Mouse (Mus musculus) stomach, embryonic 16.5 days (tissue): ENCODE results near the gene Enox1. TPM values are rescaled to one million over a fixed set of nuclear protein-coding genes. Genes with fewer than 3 reads are reported as not detected.

Source experiments
- ATAC-seq: fragments of 200-750 bp; cut with Nextera tagmentation; 2 replicates; pipeline ENCODE4 v1.8.0; 2017; ENCODE audit warnings: moderate number of reproducible peaks, moderate TSS enrichment; ENCODE audit not compliant: insufficient read depth, low FRiP score
- H3K27ac ChIP-seq: fragments of 300-500 bp; sonication (generic); 2 replicates; pipeline ENCODE4 v1.5.1; 2014; ENCODE audit warnings: low read length
- H3K27me3 ChIP-seq: fragments of 300-500 bp; sonication (generic); 2 replicates; pipeline ENCODE4 v1.6.1; 2014; ENCODE audit warnings: low read length, control low read depth, mixed read lengths; ENCODE audit not compliant: control insufficient read depth, insufficient read depth
- H3K36me3 ChIP-seq: fragments of 300-500 bp; sonication (generic); 2 replicates; pipeline ENCODE4 v1.6.1; 2014; ENCODE audit warnings: low read length; ENCODE audit not compliant: control insufficient read depth, insufficient read depth
- H3K4me1 ChIP-seq: fragments of 300-500 bp; sonication (generic); 2 replicates; pipeline ENCODE4 v1.6.1; 2014; ENCODE audit warnings: low read length, control low read depth, mixed read lengths; ENCODE audit not compliant: control insufficient read depth, insufficient read depth
- H3K4me2 ChIP-seq: fragments of 300-500 bp; sonication (generic); 2 replicates; pipeline ENCODE4 v1.6.1; 2014; ENCODE audit warnings: low read depth, low read length, mixed read lengths
- H3K4me3 ChIP-seq: fragments of 300-500 bp; sonication (generic); replicated peaks from 2 replicates; pipeline ENCODE4 v1.5.1; 2014; ENCODE audit warnings: mild to moderate bottlenecking, low read length
- H3K9ac ChIP-seq: fragments of 300-500 bp; sonication (generic); 2 replicates; pipeline ENCODE4 v1.6.1; 2014; ENCODE audit warnings: low read length
- H3K9me3 ChIP-seq: fragments of 300-500 bp; sonication (generic); replicated peaks from 2 replicates; pipeline ENCODE4 v1.6.1; 2016; ENCODE audit warnings: low read length, control low read depth; ENCODE audit not compliant: control insufficient read depth
- WGBS: fragments of 180-500 bp; shearing (Covaris S2); extraction: QIAGEN DNeasy Blood & Tissue Kit; methylation state at CpG from one replicate; pipeline ENCODE4 v1.1.7; 2014; 5-methylcytosine and 5-hydroxymethylcytosine counted together
- polyA plus RNA-seq: library from polyadenylated mRNA; unstranded; fragments of >200 nt; fragmentation: Nextera tagmentation; extraction: Ambion mirVana; gene quantifications from 2 replicates; pipeline ENCODE4 v1.2.1, GENCODE M21; 2015

The Enox1 gene
- polyA plus RNA-seq, 1 experiment from 2014 or later = 6.6 TPM

DNA sequence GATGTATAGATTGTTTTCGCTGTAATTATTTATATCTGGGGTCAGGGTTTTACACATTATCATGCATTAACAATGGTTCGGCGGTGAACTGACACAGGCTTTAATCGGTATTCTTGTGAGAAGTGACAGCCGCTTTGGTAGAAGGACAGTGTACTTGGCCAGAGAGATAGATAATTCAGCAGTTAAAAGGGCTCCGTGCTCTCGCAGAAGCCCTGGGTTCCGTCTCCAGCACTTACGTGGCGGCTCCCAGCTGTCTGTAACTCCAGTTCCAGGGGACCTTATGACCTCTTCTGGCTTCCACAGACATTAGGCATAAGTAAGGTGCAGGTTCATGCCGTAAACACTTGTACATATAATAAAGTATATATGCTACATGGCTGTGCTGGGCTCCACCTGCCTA lies 515.4 kb downstream of the Enox1 start:
- WGBS = 56% methylated on average over 11 of the region's 11 CpGs
- no peaks in the 10 kb centered on the region for H3K36me3 ChIP-seq
- H3K27me3 ChIP-seq = no peaks in the 10 kb centered on the region
- ATAC-seq = no peak
- no peaks in the 10 kb centered on the region for H3K9me3 ChIP-seq
- no peak overlapping the region for H3K4me2 ChIP-seq
- H3K9ac ChIP-seq = no peak overlapping the region
- H3K4me1 ChIP-seq = peaks cover 9% of the 10 kb centered on the region
- H3K4me3 ChIP-seq = no peak overlapping the region
- H3K27ac ChIP-seq = no peak overlapping the region

DNA sequence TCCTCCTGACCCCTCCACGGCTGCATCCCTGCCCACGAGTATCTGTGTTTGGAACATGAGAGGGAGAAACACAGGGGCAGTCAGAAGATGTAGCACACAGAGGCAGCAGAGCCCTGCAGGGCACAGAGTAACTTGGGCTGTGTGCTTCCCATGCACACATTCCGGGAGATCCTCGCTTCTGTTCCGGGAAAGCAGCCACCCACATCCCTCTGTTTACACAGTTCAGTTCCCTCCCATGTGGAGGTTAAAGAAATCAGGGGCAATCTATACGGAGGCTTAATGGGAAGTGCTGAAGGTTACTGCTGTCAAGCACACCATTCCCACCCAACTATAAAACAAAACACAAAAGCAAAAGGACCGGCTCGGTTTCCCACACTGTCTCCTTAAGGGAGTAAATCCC lies 516.6 kb downstream of the Enox1 start:
- 10% methylated on average over 8 of the region's 8 CpGs for WGBS
- Histone ChIP-seq H3K27me3 (no peaks in the 10 kb centered on the region), H3K4me1 (peaks cover 9% of the 10 kb centered on the region), H3K4me3 (no peak overlapping the region), H3K9me3 (no peaks in the 10 kb centered on the region), H3K27ac (no peak overlapping the region), H3K9ac (no peak overlapping the region), H3K4me2 (no peak overlapping the region), H3K36me3 (no peaks in the 10 kb centered on the region)
- ATAC-seq = no peak

DNA sequence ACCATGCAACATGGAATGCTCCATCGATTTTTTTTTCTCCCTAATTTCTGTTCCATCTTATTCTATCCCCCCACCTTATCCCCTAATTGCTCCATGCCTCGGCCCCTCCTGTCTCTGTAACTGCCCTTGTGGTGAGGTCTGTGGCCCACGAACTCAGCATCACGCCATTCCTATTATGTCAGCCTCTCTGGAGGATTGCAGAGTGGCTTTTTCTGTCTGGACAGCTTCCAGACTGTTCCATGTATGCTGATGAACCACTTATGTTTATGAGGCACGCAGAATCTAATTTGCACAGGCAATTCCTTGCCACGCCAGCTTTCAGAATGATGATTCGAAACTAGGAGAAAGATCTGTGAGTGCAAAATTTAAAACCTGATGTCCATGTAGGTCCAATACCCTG lies 521.4 kb downstream of the Enox1 start:
- Histone ChIP-seq H3K9me3 (no peaks in the 10 kb centered on the region), H3K9ac (no peak overlapping the region), H3K27ac (no peak overlapping the region), H3K4me1 (peaks cover 6% of the 10 kb centered on the region), H3K4me3 (no peak overlapping the region), H3K27me3 (no peaks in the 10 kb centered on the region), H3K4me2 (no peak overlapping the region), H3K36me3 (no peaks in the 10 kb centered on the region)
- no peak for ATAC-seq
- 72% methylated on average over 7 of the region's 7 CpGs for WGBS

DNA sequence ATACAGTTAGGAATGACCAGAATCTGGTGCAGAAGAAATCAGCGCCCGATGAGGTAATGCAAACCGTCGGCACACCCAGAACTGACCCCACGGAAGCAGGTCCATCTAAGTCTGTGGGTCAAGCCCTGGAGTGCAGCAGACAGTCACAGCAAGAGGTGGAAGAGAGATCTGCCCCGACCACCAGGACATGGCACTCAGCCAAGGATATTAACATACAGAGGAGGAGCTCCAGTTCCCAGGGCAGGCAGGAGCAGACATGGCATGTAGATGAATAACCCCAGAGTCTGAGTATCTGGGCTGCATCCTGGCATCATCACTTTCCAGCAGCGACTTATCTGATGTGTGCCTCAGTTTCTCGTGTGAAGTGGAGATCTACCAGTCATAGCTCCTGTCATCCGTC lies 523.3 kb downstream of the Enox1 start:
- Histone ChIP-seq H3K27ac (no peak overlapping the region), H3K9ac (no peak overlapping the region), H3K36me3 (no peaks in the 10 kb centered on the region), H3K9me3 (no peaks in the 10 kb centered on the region), H3K4me1 (no peaks in the 10 kb centered on the region), H3K4me3 (no peak overlapping the region), H3K4me2 (no peak overlapping the region), H3K27me3 (no peaks in the 10 kb centered on the region)
- ATAC-seq = no peak
- WGBS = 70% methylated on average over 9 of the region's 9 CpGs

DNA sequence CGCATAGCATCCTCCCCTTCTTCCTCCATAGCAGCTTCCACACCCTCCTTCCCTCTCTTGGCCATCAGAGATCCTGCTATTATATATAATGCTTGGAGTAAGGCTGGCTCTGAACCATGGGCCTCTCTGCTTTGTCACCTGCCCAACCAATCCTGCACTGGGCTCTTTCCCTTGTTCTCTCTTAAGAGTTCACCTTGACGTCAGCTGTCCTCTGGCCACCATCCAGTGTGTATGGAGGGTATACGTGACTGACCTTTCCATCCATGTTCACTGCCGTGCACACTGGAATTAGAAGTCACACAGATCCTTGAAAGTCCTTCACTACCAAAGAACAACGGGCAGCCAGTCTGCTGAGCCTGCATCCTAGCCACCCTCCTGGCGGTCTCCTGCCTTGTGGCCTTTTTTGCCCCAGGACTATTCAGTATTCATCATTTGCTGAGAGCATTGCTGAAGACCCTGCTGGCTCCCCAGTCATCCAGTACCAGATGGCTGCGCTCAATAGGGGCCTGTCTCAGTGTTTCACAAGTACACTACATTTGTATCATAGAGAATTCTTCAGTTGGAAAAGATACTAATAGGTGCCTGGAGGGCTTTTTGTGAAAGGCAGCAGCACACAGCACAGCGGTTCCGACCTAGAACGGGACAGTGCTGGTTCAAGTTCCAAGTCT lies 526.5 kb downstream of the Enox1 start:
- no peaks in the 10 kb centered on the region for H3K4me1 ChIP-seq
- H3K36me3 ChIP-seq = no peaks in the 10 kb centered on the region
- H3K27ac ChIP-seq = no peak overlapping the region
- no peak overlapping the region for H3K4me2 ChIP-seq
- ATAC-seq = no peak
- no peaks in the 10 kb centered on the region for H3K27me3 ChIP-seq
- 90% methylated on average over 10 of the region's 10 CpGs for WGBS
- no peak overlapping the region for H3K4me3 ChIP-seq
- no peak overlapping the region for H3K9ac ChIP-seq
- no peaks in the 10 kb centered on the region for H3K9me3 ChIP-seq

DNA sequence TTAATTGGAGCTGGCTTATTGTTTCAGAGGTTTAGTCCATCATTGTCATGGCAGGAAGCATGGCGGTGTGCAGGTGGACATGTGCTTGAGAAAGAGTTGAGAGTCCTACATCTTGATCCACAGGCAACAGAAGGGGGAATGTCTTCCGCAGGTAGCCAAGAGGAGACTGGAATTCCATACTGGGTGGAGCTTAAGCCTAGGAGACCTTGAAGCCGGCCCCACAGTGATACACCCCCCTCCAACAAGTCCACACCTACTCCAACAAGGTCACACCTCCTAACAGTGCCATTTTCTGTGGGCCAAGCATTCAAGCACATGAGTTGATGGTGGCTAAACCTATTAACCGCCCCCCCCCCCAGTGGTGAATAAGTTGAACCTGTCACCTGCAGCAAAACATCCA lies 533.3 kb downstream of the Enox1 start:
- no peak overlapping the region for H3K9ac ChIP-seq
- WGBS = 86% methylated on average over 4 of the region's 4 CpGs
- ATAC-seq = no peak
- H3K4me2 ChIP-seq = no peak overlapping the region
- no peaks in the 10 kb centered on the region for H3K4me1 ChIP-seq
- H3K36me3 ChIP-seq = no peaks in the 10 kb centered on the region
- H3K9me3 ChIP-seq = no peaks in the 10 kb centered on the region
- no peak overlapping the region for H3K27ac ChIP-seq
- H3K4me3 ChIP-seq = no peak overlapping the region
- H3K27me3 ChIP-seq = no peaks in the 10 kb centered on the region

DNA sequence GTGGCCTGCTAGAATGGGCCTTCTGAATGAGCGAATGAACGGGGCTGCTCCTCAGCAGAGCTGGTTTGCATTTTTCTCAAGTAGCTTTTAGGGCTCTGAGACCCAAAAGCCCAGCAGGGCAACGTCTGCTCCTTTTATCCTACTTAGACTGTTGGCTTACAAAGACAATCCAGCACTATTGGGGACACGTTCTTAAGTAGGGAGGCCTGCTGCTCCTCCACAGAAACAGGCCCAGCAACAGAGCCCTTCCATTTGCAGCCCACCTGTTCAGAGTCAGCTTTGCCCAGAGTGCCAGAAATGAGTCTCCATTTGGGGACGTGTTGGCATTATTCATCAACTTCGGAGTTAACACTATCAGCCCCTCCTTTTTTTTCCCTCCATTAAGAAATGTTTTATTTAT lies 548.4 kb downstream of the Enox1 start:
- no peaks in the 10 kb centered on the region for H3K27me3 ChIP-seq
- H3K27ac ChIP-seq = no peak overlapping the region
- H3K4me2 ChIP-seq = no peak overlapping the region
- H3K9me3 ChIP-seq = no peaks in the 10 kb centered on the region
- H3K9ac ChIP-seq = no peak overlapping the region
- ATAC-seq = no peak
- WGBS = 71% methylated on average over 6 of the region's 6 CpGs
- H3K36me3 ChIP-seq = no peaks in the 10 kb centered on the region
- no peak overlapping the region for H3K4me3 ChIP-seq
- no peaks in the 10 kb centered on the region for H3K4me1 ChIP-seq

DNA sequence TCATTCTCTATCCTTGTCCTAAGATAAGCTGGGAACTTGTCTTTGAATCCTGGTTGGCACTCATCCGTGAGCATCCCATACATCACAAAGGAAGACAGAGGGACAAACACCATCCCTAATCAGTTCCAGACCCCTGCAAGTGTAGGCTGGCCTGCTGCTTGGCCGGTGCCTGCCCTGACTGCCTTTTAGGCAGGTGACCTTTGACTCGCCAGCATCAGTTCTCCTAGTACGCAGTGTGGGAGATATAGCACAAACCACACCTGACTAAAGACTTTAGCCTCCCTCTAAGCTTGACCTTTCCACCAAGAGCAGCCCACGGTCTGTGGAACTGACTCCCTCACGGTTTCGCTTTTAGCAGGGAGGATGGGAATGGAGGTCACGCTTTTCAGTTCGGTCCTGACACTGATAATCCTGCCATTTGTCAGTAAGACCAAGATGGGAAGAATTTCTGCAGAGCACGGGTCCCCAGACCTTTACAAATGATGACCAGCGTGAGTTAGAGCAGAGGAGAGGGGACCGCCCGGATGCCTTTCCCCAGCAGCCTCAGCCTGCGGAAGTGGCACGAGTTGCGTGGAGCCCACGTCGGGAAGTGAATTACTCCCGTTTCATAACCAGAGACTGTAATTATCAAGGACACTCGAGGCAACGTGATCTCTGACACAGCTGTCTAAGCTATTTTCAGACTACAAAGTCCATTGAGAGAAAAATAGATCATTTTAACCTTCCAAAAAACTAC lies 550.1 kb downstream of the Enox1 start:
- H3K27me3 ChIP-seq = no peaks in the 10 kb centered on the region
- no peak overlapping the region for H3K9ac ChIP-seq
- no peaks in the 10 kb centered on the region for H3K4me1 ChIP-seq
- no peak overlapping the region for H3K4me3 ChIP-seq
- H3K4me2 ChIP-seq = no peak overlapping the region
- H3K9me3 ChIP-seq = no peaks in the 10 kb centered on the region
- no peak for ATAC-seq
- 57% methylated on average over 21 of the region's 21 CpGs for WGBS
- no peak overlapping the region for H3K27ac ChIP-seq
- no peaks in the 10 kb centered on the region for H3K36me3 ChIP-seq

DNA sequence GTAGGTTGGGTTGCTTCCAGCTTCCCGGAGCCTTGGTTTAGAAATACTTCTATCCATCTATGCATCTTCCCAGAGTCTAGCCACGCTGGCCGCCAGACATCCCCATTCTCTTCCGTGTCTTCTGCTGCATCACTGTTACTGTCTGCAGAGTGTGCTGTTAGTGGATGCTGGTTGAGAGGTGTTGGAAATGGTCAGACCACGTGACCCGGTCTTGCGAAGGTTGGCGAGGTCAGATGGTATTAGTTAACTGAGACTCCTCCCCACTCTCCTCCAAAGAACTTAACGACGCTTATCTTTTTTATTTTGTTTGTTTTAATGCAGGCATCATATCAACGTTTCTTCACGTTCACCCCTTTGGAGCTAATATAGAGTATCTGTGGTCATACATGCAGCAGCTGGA lies 550.7 kb downstream of the Enox1 start:
- Histone ChIP-seq H3K9me3 (no peaks in the 10 kb centered on the region), H3K27ac (no peak overlapping the region), H3K4me1 (no peaks in the 10 kb centered on the region), H3K4me2 (no peak overlapping the region), H3K4me3 (no peak overlapping the region), H3K9ac (no peak overlapping the region), H3K36me3 (no peaks in the 10 kb centered on the region), H3K27me3 (no peaks in the 10 kb centered on the region)
- no peak for ATAC-seq
- 76% methylated on average over 12 of the region's 12 CpGs for WGBS
